27 mouse cellular contexts compared by ENCODE assay signal in the genomic region with DNA sequence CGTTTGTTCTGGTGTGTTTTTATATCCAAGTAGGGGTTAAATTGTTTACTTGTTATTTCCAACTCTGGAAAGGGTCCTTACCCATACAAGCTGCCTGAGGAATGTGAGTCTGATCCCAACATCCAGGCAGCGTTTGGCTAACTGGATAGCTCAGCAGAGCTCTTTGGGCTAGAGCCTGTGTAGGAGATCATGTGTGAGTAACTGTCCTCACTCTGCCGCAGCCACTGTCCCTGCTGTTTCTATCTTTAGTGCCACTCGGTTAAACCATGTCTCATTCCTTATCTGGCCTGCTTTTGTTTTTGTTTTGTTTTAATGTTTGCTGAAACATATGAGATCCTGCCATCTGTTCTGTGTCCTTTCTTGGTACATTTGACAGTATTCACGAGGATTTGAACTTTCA. TPM values are rescaled to one million over a fixed set of nuclear protein-coding genes. Genes with fewer than 3 reads are reported as not detected.
DNase-seq lines count a peak whose midpoint lies in the region; ATAC-seq and TF ChIP-seq lines count a peak whose summit lies in the region.
"Had no signal": no experiment of that assay in that cellular context is flagged by ENCODE, and none has a peak within 500 bp of the region (broad histone marks: within the 10 kb centered on the region; RNA-seq: fewer than 3 reads in every experiment).

No protein-coding gene starts in this region.

- no peak overlapping the region for H3K4me3 ChIP-seq in gastrocnemius, adult 2 months
- H3K4me3 ChIP-seq in heart, embryonic 13.5 days, result no peak overlapping the region
- no peak overlapping the region for H3K4me3 ChIP-seq in left cerebral cortex, adult 2 months
- no peak overlapping the region for H3K4me3 ChIP-seq in hindbrain, embryonic 14.5 days (replicated peaks; ENCODE audit: low read length)
- H3K4me3 ChIP-seq: embryonic facial prominence, embryonic 13.5 days; forebrain, embryonic 10.5 days; hindbrain, embryonic 10.5 days; limb, embryonic 10.5 days; limb, embryonic 15.5 days; liver, embryonic 13.5 days; midbrain, embryonic 13.5 days; neural tube, embryonic 13.5 days had no signal

- no peak overlapping the region for H3K4me2 ChIP-seq in heart, embryonic 13.5 days
- H3K4me2 ChIP-seq in hindbrain, embryonic 14.5 days (replicated peaks), result no peak overlapping the region
- H3K4me2 ChIP-seq: embryonic facial prominence, embryonic 13.5 days; limb, embryonic 15.5 days; liver, embryonic 13.5 days; midbrain, embryonic 13.5 days; neural tube, embryonic 13.5 days had no signal

- no peak overlapping the region for H3K9ac ChIP-seq in heart, embryonic 13.5 days
- no peak overlapping the region for H3K9ac ChIP-seq in hindbrain, embryonic 14.5 days
- H3K9ac ChIP-seq: embryonic facial prominence, embryonic 13.5 days; limb, embryonic 15.5 days; liver, embryonic 13.5 days; midbrain, embryonic 13.5 days; neural tube, embryonic 13.5 days had no signal

- WGBS in heart, embryonic 13.5 days, result 36% methylated on average over 5 of the region's 5 CpGs
- WGBS in hindbrain, embryonic 14.5 days, result 92% methylated on average over 5 of the region's 5 CpGs

- peak overlapping the region; percentile 38; the same call in 1 of the 2 replicates for H3K27ac ChIP-seq in gastrocnemius, adult 2 months
- peak overlapping the region; percentile 72 for H3K27ac ChIP-seq in heart, embryonic 13.5 days (replicated peaks)
- H3K27ac ChIP-seq in left cerebral cortex, adult 2 months, result peak overlapping the region; percentile 18
- H3K27ac ChIP-seq in hindbrain, embryonic 14.5 days, result no peak overlapping the region
- H3K27ac ChIP-seq: embryonic facial prominence, embryonic 13.5 days; forebrain, embryonic 10.5 days; hindbrain, embryonic 10.5 days; kidney, postnatal 0 days; limb, embryonic 10.5 days; limb, embryonic 15.5 days; liver, embryonic 13.5 days; macrophage; midbrain, embryonic 13.5 days; neural tube, embryonic 13.5 days had no signal

- intact Hi-C loops in gastrocnemius, adult 2 months (cut with DNase I), result no loop called here
- intact Hi-C loops in heart, postnatal 36 days (cut with DNase I), result no loop called here
- intact Hi-C loops in left cerebral cortex, adult 2 months (cut with DNase I), result no loop called here

- no peaks in the 10 kb centered on the region for H3K9me3 ChIP-seq in heart, embryonic 13.5 days
- H3K9me3 ChIP-seq in hindbrain, embryonic 14.5 days (ENCODE audit: control insufficient read depth, low read length), result no peaks in the 10 kb centered on the region
- H3K9me3 ChIP-seq: embryonic facial prominence, embryonic 13.5 days; forebrain, embryonic 10.5 days; hindbrain, embryonic 10.5 days; limb, embryonic 10.5 days; limb, embryonic 15.5 days; liver, embryonic 13.5 days; midbrain, embryonic 13.5 days; neural tube, embryonic 13.5 days had no signal

- peaks cover 47% of the 10 kb centered on the region for H3K4me1 ChIP-seq in heart, embryonic 13.5 days
- H3K4me1 ChIP-seq in hindbrain, embryonic 14.5 days (replicated peaks; ENCODE audit: control insufficient read depth, insufficient read depth, low read length), result peaks cover 11% of the 10 kb centered on the region; the same call in 1 of the 2 replicates
- H3K4me1 ChIP-seq: embryonic facial prominence, embryonic 13.5 days; limb, embryonic 10.5 days; limb, embryonic 15.5 days; liver, embryonic 13.5 days had no signal

- peaks cover 82% of the 10 kb centered on the region for H3K36me3 ChIP-seq in heart, embryonic 13.5 days
- H3K36me3 ChIP-seq in hindbrain, embryonic 14.5 days (replicated peaks; ENCODE audit: control insufficient read depth, insufficient read depth), result peaks cover 87% of the 10 kb centered on the region

- no peak for DNase-seq in gastrocnemius, adult 2 months
- no peak for DNase-seq in gastrocnemius, postnatal 4 days (ENCODE audit: low spot score in 2 of 2)
- DNase-seq in heart, postnatal 36 days, result no peak
- DNase-seq in left cerebral cortex, adult 2 months (ENCODE audit: extremely low spot score in 1 of 2, low spot score in 2 of 2), result no peak
- no peak for DNase-seq in left cerebral cortex, adult 9 months (ENCODE audit: low spot score in 2 of 2)
- no peak for DNase-seq in hindbrain, embryonic 14.5 days (ENCODE audit: low spot score)
- DNase-seq: adrenal gland, postnatal 10 days; cerebellum, adult 11 months; cerebellum, adult 9-11 months; gastrocnemius, postnatal 25 days; kidney, postnatal 4 days; liver, embryonic 13.5 days; thymus, adult 2 months; thymus, postnatal 36 days had no signal

- ATAC-seq in heart, embryonic 13.5 days (ENCODE audit: extremely low read depth, insufficient number of reproducible peaks, low FRiP score, low TSS enrichment), result no peak
- no peak for ATAC-seq in hindbrain, embryonic 14.5 days (ENCODE audit: low FRiP score)
- ATAC-seq: forebrain, embryonic 16.5 days; hindbrain, embryonic 16.5 days; midbrain, embryonic 13.5 days; Patski had no signal

- no peaks in the 10 kb centered on the region for H3K27me3 ChIP-seq in heart, embryonic 13.5 days (replicated peaks)
- H3K27me3 ChIP-seq in hindbrain, embryonic 14.5 days (ENCODE audit: control insufficient read depth, insufficient read depth, low read length), result no peaks in the 10 kb centered on the region
- H3K27me3 ChIP-seq: embryonic facial prominence, embryonic 13.5 days; limb, embryonic 15.5 days; liver, embryonic 13.5 days; midbrain, embryonic 13.5 days; neural tube, embryonic 13.5 days; Patski had no signal

- no peak for TF ChIP-seq CTCF in gastrocnemius, adult 2 months (IDR thresholded peaks at IDR 0.05)
- TF ChIP-seq CTCF in left cerebral cortex, adult 2 months (IDR thresholded peaks at IDR 0.05), result no peak

RNA-seq across cellular contexts. Expression of a gene that starts 55.2 kb away (rescaled TPM):
- total RNA-seq in gastrocnemius, adult 2 months (2021), result 10 to 100 TPM; 50.8 to 67.8 TPM
- 100 to 1,000 TPM; 102 to 108 TPM for total RNA-seq in gastrocnemius, postnatal 4 days (2021)
- 94.5 and 104 TPM in 2 replicates for polyA plus RNA-seq in heart, embryonic 13.5 days (2015; fragmentation: Nextera tagmentation; extraction: Ambion mirVana)
- total RNA-seq in heart, postnatal 36 days (2021), result 10 to 100 TPM; 77.5 to 87.7 TPM
- 100 to 1,000 TPM; 178 to 183 TPM for total RNA-seq in left cerebral cortex, adult 2 months (2021)
- polyA plus RNA-seq in hindbrain, embryonic 14.5 days (2014; fragmentation: Nextera tagmentation; extraction: Ambion mirVana), result 195 and 200 TPM in 2 replicates
